Mouse (Mus musculus): ENCODE measurements at regions not wholly inside any gene's neighbourhood (a gene's known extent, or its start where the extent isn't known, plus 50 kb on each side); places are given as distances from the start of the nearest gene placed in this dataset.
A peak's percentile ranks its signal among the peaks of the same experiment; 100 is the strongest.

- DNase-seq (ENCODE audit: low read depth, low spot score) = no peak
Observed at GRCm38 (mm10) chr10:96955036-96955775, 338.4 kb downstream of the Btg1 start.

- DNase-seq (ENCODE audit: low read depth, low spot score) = no peak
Observed at GRCm38 (mm10) chr10:96955776-96956448, 339.1 kb downstream of the Btg1 start.

GRCm38 (mm10) chr10:96956449-96956834 is 339.6 kb downstream of the Btg1 start:
- DNase-seq (ENCODE audit: low read depth, low spot score) = no peak

- DNase-seq (ENCODE audit: low read depth, low spot score) = no peak
Observed at GRCm38 (mm10) chr10:96957019-96957418, 340.2 kb downstream of the Btg1 start.

- no peak for DNase-seq (ENCODE audit: low read depth, low spot score)
Observed at GRCm38 (mm10) chr10:96969825-96970224, 353.0 kb downstream of the Btg1 start.

GRCm38 (mm10) chr10:96970737-96971136 is 353.9 kb downstream of the Btg1 start:
- DNase-seq (ENCODE audit: low read depth, low spot score) = no peak

GRCm38 (mm10) chr10:96971810-96972209 is 355.0 kb downstream of the Btg1 start:
- no peak for DNase-seq (ENCODE audit: low read depth, low spot score)

GRCm38 (mm10) chr10:96974326-96974977 is 357.6 kb downstream of the Btg1 start:
- no peak for DNase-seq (ENCODE audit: low read depth, low spot score)

GRCm38 (mm10) chr10:96976691-96977090 is 359.9 kb downstream of the Btg1 start:
- no peak for DNase-seq (ENCODE audit: low read depth, low spot score)

- no peak for DNase-seq (ENCODE audit: low read depth, low spot score)
Observed at GRCm38 (mm10) chr10:96980494-96980831, 363.7 kb downstream of the Btg1 start.

GRCm38 (mm10) chr10:96980832-96981515 is 364.2 kb downstream of the Btg1 start:
- DNase-seq (ENCODE audit: low read depth, low spot score) = no peak

- no peak for DNase-seq (ENCODE audit: low read depth, low spot score)
Observed at GRCm38 (mm10) chr10:96981516-96981869, 364.7 kb downstream of the Btg1 start.

- DNase-seq (ENCODE audit: low read depth, low spot score) = no peak
Observed at GRCm38 (mm10) chr10:97000871-97001270, 384.1 kb downstream of the Btg1 start.

GRCm38 (mm10) chr10:97008873-97009272 is 392.1 kb downstream of the Btg1 start:
- DNase-seq (ENCODE audit: low read depth, low spot score) = no peak

GRCm38 (mm10) chr10:97009859-97010258 is 393.1 kb downstream of the Btg1 start:
- no peak for DNase-seq (ENCODE audit: low read depth, low spot score)

- DNase-seq (ENCODE audit: low read depth, low spot score) = no peak
Observed at GRCm38 (mm10) chr10:97018641-97019040, 401.8 kb downstream of the Btg1 start.

GRCm38 (mm10) chr10:97028776-97029175 is 412.0 kb downstream of the Btg1 start:
- no peak for DNase-seq (ENCODE audit: low read depth, low spot score)

- no peak for DNase-seq (ENCODE audit: low read depth, low spot score)
Observed at GRCm38 (mm10) chr10:97030996-97031395, 414.2 kb downstream of the Btg1 start.

- peak; percentile 18 for DNase-seq (ENCODE audit: low read depth, low spot score)
Observed at GRCm38 (mm10) chr10:97035371-97035786, 418.6 kb downstream of the Btg1 start.

- peak; percentile 52 for DNase-seq (ENCODE audit: low read depth, low spot score)
Observed at GRCm38 (mm10) chr10:97038025-97038424, 421.2 kb downstream of the Btg1 start.

GRCm38 (mm10) chr10:97047566-97047965 is 430.8 kb downstream of the Btg1 start:
- DNase-seq (ENCODE audit: low read depth, low spot score) = no peak

GRCm38 (mm10) chr10:97047996-97048395 is 431.2 kb downstream of the Btg1 start:
- no peak for DNase-seq (ENCODE audit: low read depth, low spot score)
